Mouse (Mus musculus) B cell, adult 2 months (primary cell): ENCODE results near the gene Ddn.

Source experiments
- DNase-seq, 2 experiments: peaks; one replicate each; pipeline ENCODE4 v3.0.0; 2022

Gene Ddn

GRCm38 (mm10) chr15:98809390-98809789, at the start of gene Ddn:
Gene Ddn (minus strand): TSS chr15:98809490.
- no peak for DNase-seq

GRCm38 (mm10) chr15:98854214-98854613, 44.9 kb upstream of the Ddn start:
- no peak for DNase-seq

GRCm38 (mm10) chr15:98853161-98853937, 44.1 kb upstream of the Ddn start:
- no peak for DNase-seq

- DNase-seq = no peak
Observed at GRCm38 (mm10) chr15:98852733-98853132, 43.4 kb upstream of the Ddn start.

- DNase-seq = no peak
Observed at GRCm38 (mm10) chr15:98852071-98852470, 42.8 kb upstream of the Ddn start.

GRCm38 (mm10) chr15:98851229-98851818, 42.0 kb upstream of the Ddn start:
- no peak for DNase-seq

GRCm38 (mm10) chr15:98850668-98851067, 41.4 kb upstream of the Ddn start:
- DNase-seq = no peak

GRCm38 (mm10) chr15:98849956-98850600, 40.8 kb upstream of the Ddn start:
- DNase-seq = no peak

GRCm38 (mm10) chr15:98849165-98849564, 39.9 kb upstream of the Ddn start:
- no peak for DNase-seq

GRCm38 (mm10) chr15:98846140-98846539, 36.9 kb upstream of the Ddn start:
- DNase-seq = no peak

- DNase-seq = no peak
Observed at GRCm38 (mm10) chr15:98845149-98845548, 35.9 kb upstream of the Ddn start.

GRCm38 (mm10) chr15:98843595-98844223, 34.4 kb upstream of the Ddn start:
- no peak for DNase-seq

GRCm38 (mm10) chr15:98839671-98840585, 30.6 kb upstream of the Ddn start:
- no peak for DNase-seq

GRCm38 (mm10) chr15:98839161-98839560, 29.9 kb upstream of the Ddn start:
- no peak for DNase-seq

- DNase-seq = no peak
Observed at GRCm38 (mm10) chr15:98837743-98838103, 28.4 kb upstream of the Ddn start.

GRCm38 (mm10) chr15:98837006-98837742, 27.9 kb upstream of the Ddn start:
- no peak for DNase-seq

GRCm38 (mm10) chr15:98835291-98835690, 26.0 kb upstream of the Ddn start:
- DNase-seq = no peak

- no peak for DNase-seq
Observed at GRCm38 (mm10) chr15:98834059-98834458, 24.8 kb upstream of the Ddn start.

- no peak for DNase-seq
Observed at GRCm38 (mm10) chr15:98833281-98833680, 24.0 kb upstream of the Ddn start.

GRCm38 (mm10) chr15:98832161-98833058, 23.1 kb upstream of the Ddn start:
- peak; percentile 56 to 67 for DNase-seq

GRCm38 (mm10) chr15:98831684-98832035, 22.4 kb upstream of the Ddn start:
- DNase-seq = no peak
